Mouse (Mus musculus): Measurements from ENCODE around the gene Ubxn11. TPM values are rescaled to one million over a fixed set of nuclear protein-coding genes. Genes with fewer than 3 reads are reported as not detected.

The Ubxn11 gene
- polyA plus RNA-seq (2014; fragmentation: Nextera tagmentation; extraction: Ambion mirVana), result 9.0 and 12.5 TPM in 2 replicates

- H3K4me2 ChIP-seq (ENCODE audit: low read length), result peak within 1 kb of the TSS; percentile 62
- no peaks in the 10 kb centered on the region for H3K4me1 ChIP-seq (ENCODE audit: control insufficient read depth, insufficient read depth, low read length)
- 17% methylated on average over 34 of the region's 34 CpGs for WGBS
- peak within 1 kb of the TSS; percentile 70 for H3K4me3 ChIP-seq (ENCODE audit: low read depth, low read length)
- no peaks in the 10 kb centered on the region for H3K27me3 ChIP-seq (replicated peaks; ENCODE audit: control insufficient read depth, insufficient read depth, low read length)
- peak within 1 kb of the TSS; percentile 63 for H3K9ac ChIP-seq (ENCODE audit: low read length)
- ATAC-seq (peak; percentile 99), DNase-seq (ENCODE audit: low spot score) (peak; percentile 97)
- no peak within 1 kb of the TSS for H3K27ac ChIP-seq (ENCODE audit: low read depth, low read length)
- no peaks in the 10 kb centered on the region for H3K9me3 ChIP-seq (replicated peaks; ENCODE audit: control insufficient read depth, low read length)
- H3K36me3 ChIP-seq (ENCODE audit: control insufficient read depth, insufficient read depth, low read length), result no peaks in the 10 kb centered on the region
Measured at GRCm38 (mm10) chr4:134101979-134102741, at the start of gene Ubxn11. Ubxn11 (plus strand) TSS chr4:134102570.

GRCm38 (mm10) chr4:134053538-134053937 is 48.8 kb upstream of the Ubxn11 start, which contains the start of gene Zfp683:
Zfp683 (plus strand) TSS chr4:134053838.
- ATAC-seq (no peak), DNase-seq (ENCODE audit: low spot score) (no peak)
- Histone ChIP-seq H3K4me2 (ENCODE audit: low read length) (no peak within 1 kb of the TSS), H3K27me3 (replicated peaks; ENCODE audit: control insufficient read depth, insufficient read depth, low read length) (no peaks in the 10 kb centered on the region), H3K9me3 (replicated peaks; ENCODE audit: control insufficient read depth, low read length) (no peaks in the 10 kb centered on the region), H3K27ac (ENCODE audit: low read depth, low read length) (no peak within 1 kb of the TSS), H3K36me3 (ENCODE audit: control insufficient read depth, insufficient read depth, low read length) (no peaks in the 10 kb centered on the region), H3K4me1 (ENCODE audit: control insufficient read depth, insufficient read depth, low read length) (peaks cover 3% of the 10 kb centered on the region; the same call in 1 of the 2 replicates), H3K4me3 (ENCODE audit: low read depth, low read length) (no peak within 1 kb of the TSS), H3K9ac (ENCODE audit: low read length) (no peak within 1 kb of the TSS)
- WGBS, result 88% methylated on average over 3 of the region's 3 CpGs

- no peak for DNase-seq (ENCODE audit: low spot score)
- no peak for ATAC-seq
- H3K36me3 ChIP-seq (ENCODE audit: control insufficient read depth, insufficient read depth, low read length), result no peaks in the 10 kb centered on the region
Measured at GRCm38 (mm10) chr4:134058166-134058715, 44.1 kb upstream of the Ubxn11 start.

GRCm38 (mm10) chr4:134058908-134059307 is 43.5 kb upstream of the Ubxn11 start:
- H3K27me3 ChIP-seq (replicated peaks; ENCODE audit: control insufficient read depth, insufficient read depth, low read length), result no peaks in the 10 kb centered on the region
- ATAC-seq (no peak), DNase-seq (ENCODE audit: low spot score) (no peak)
- no peaks in the 10 kb centered on the region for H3K9me3 ChIP-seq (replicated peaks; ENCODE audit: control insufficient read depth, low read length)
- no peak overlapping the region for H3K4me3 ChIP-seq (ENCODE audit: low read depth, low read length)
- H3K4me1 ChIP-seq (ENCODE audit: control insufficient read depth, insufficient read depth, low read length), result no peaks in the 10 kb centered on the region
- no peak overlapping the region for H3K9ac ChIP-seq (ENCODE audit: low read length)
- 94% methylated on average over 6 of the region's 6 CpGs for WGBS
- H3K4me2 ChIP-seq (ENCODE audit: low read length), result no peak overlapping the region
- H3K27ac ChIP-seq (ENCODE audit: low read depth, low read length), result no peak overlapping the region
- no peaks in the 10 kb centered on the region for H3K36me3 ChIP-seq (ENCODE audit: control insufficient read depth, insufficient read depth, low read length)

More at GRCm38 (mm10) chr4:134058166-134058715, 44.1 kb upstream of the Ubxn11 start:
- Histone ChIP-seq H3K9me3 (replicated peaks; ENCODE audit: control insufficient read depth, low read length) (no peaks in the 10 kb centered on the region), H3K9ac (ENCODE audit: low read length) (no peak overlapping the region), H3K4me1 (ENCODE audit: control insufficient read depth, insufficient read depth, low read length) (no peaks in the 10 kb centered on the region), H3K4me2 (ENCODE audit: low read length) (no peak overlapping the region), H3K27me3 (replicated peaks; ENCODE audit: control insufficient read depth, insufficient read depth, low read length) (no peaks in the 10 kb centered on the region), H3K27ac (ENCODE audit: low read depth, low read length) (no peak overlapping the region), H3K4me3 (ENCODE audit: low read depth, low read length) (no peak overlapping the region)
- WGBS, result 40% methylated on average over 14 of the region's 14 CpGs

GRCm38 (mm10) chr4:134060135-134060865 is 42.1 kb upstream of the Ubxn11 start, which contains the start of gene Crybg2:
Crybg2 (plus strand) TSS chr4:134060815.
- Histone ChIP-seq H3K9ac (ENCODE audit: low read length) (no peak within 1 kb of the TSS), H3K9me3 (replicated peaks; ENCODE audit: control insufficient read depth, low read length) (no peaks in the 10 kb centered on the region), H3K4me1 (ENCODE audit: control insufficient read depth, insufficient read depth, low read length) (no peaks in the 10 kb centered on the region), H3K27ac (ENCODE audit: low read depth, low read length) (no peak within 1 kb of the TSS), H3K4me2 (ENCODE audit: low read length) (no peak within 1 kb of the TSS), H3K4me3 (ENCODE audit: low read depth, low read length) (no peak within 1 kb of the TSS), H3K36me3 (ENCODE audit: control insufficient read depth, insufficient read depth, low read length) (no peaks in the 10 kb centered on the region), H3K27me3 (replicated peaks; ENCODE audit: control insufficient read depth, insufficient read depth, low read length) (no peaks in the 10 kb centered on the region)
- 46% methylated on average over 28 of the region's 28 CpGs for WGBS
- DNase-seq (ENCODE audit: low spot score), result no peak
- no peak for ATAC-seq

GRCm38 (mm10) chr4:134061166-134061830 is 41.1 kb upstream of the Ubxn11 start:
- WGBS, result 66% methylated on average over 18 of the region's 18 CpGs
- Histone ChIP-seq H3K9me3 (replicated peaks; ENCODE audit: control insufficient read depth, low read length) (no peaks in the 10 kb centered on the region), H3K4me2 (ENCODE audit: low read length) (no peak overlapping the region), H3K36me3 (ENCODE audit: control insufficient read depth, insufficient read depth, low read length) (no peaks in the 10 kb centered on the region), H3K4me3 (ENCODE audit: low read depth, low read length) (no peak overlapping the region), H3K4me1 (ENCODE audit: control insufficient read depth, insufficient read depth, low read length) (no peaks in the 10 kb centered on the region), H3K9ac (ENCODE audit: low read length) (no peak overlapping the region), H3K27me3 (replicated peaks; ENCODE audit: control insufficient read depth, insufficient read depth, low read length) (0 out of 2 replicates have a peak, but pooled peaks cover 4% of the 10 kb centered on the region), H3K27ac (ENCODE audit: low read depth, low read length) (no peak overlapping the region)
- DNase-seq (ENCODE audit: low spot score) (no peak), ATAC-seq (no peak)

- 0 out of 2 replicates have a peak, but pooled peaks cover 4% of the 10 kb centered on the region for H3K27me3 ChIP-seq (replicated peaks; ENCODE audit: control insufficient read depth, insufficient read depth, low read length)
- DNase-seq (ENCODE audit: low spot score) (no peak), ATAC-seq (no peak)
- H3K4me2 ChIP-seq (ENCODE audit: low read length), result no peak overlapping the region
- no peak overlapping the region for H3K27ac ChIP-seq (ENCODE audit: low read depth, low read length)
- no peaks in the 10 kb centered on the region for H3K4me1 ChIP-seq (ENCODE audit: control insufficient read depth, insufficient read depth, low read length)
- H3K4me3 ChIP-seq (ENCODE audit: low read depth, low read length), result no peak overlapping the region
- no peaks in the 10 kb centered on the region for H3K36me3 ChIP-seq (ENCODE audit: control insufficient read depth, insufficient read depth, low read length)
- no peak overlapping the region for H3K9ac ChIP-seq (ENCODE audit: low read length)
- H3K9me3 ChIP-seq (replicated peaks; ENCODE audit: control insufficient read depth, low read length), result no peaks in the 10 kb centered on the region
- 62% methylated on average over 7 of the region's 8 CpGs for WGBS
Measured at GRCm38 (mm10) chr4:134061944-134062446, 40.4 kb upstream of the Ubxn11 start.

GRCm38 (mm10) chr4:134062561-134062960 is 39.8 kb upstream of the Ubxn11 start:
- Histone ChIP-seq H3K9me3 (replicated peaks; ENCODE audit: control insufficient read depth, low read length) (no peaks in the 10 kb centered on the region), H3K36me3 (ENCODE audit: control insufficient read depth, insufficient read depth, low read length) (no peaks in the 10 kb centered on the region), H3K4me3 (ENCODE audit: low read depth, low read length) (no peak overlapping the region), H3K27ac (ENCODE audit: low read depth, low read length) (no peak overlapping the region), H3K27me3 (replicated peaks; ENCODE audit: control insufficient read depth, insufficient read depth, low read length) (0 out of 2 replicates have a peak, but pooled peaks cover 4% of the 10 kb centered on the region), H3K4me1 (ENCODE audit: control insufficient read depth, insufficient read depth, low read length) (no peaks in the 10 kb centered on the region), H3K9ac (ENCODE audit: low read length) (no peak overlapping the region), H3K4me2 (ENCODE audit: low read length) (no peak overlapping the region)
- ATAC-seq (no peak), DNase-seq (ENCODE audit: low spot score) (no peak)
- WGBS, result 68% methylated on average over 8 of the region's 8 CpGs

Data from forebrain, embryonic 14.5 days (tissue).